10 mouse cellular contexts compared by ENCODE assay signal in the genomic region with DNA sequence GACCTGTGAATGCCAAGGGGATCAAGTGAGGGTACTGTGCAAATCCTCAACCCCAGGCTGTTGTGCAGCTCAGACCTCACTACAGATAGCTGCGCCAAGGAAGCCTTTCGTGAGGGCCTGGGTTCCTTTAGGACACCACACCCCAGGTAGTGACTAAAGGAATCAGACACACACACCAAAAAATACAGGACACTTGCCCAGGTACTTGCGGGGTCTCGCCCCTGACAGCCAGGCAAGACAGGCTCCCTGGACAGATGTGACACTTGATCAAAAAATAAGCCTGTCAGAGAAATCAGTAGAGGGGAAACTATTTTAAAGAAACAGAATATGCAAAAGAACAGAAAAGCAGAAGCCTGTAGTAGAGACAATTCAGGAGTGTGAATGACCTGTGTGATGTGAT. TPM values are rescaled to one million over a fixed set of nuclear protein-coding genes. Genes with fewer than 3 reads are reported as not detected.
DNase-seq lines count a peak whose midpoint lies in the region; ATAC-seq and TF ChIP-seq lines count a peak whose summit lies in the region.
"Had no signal": no experiment of that assay in that cellular context is flagged by ENCODE, and none has a peak within 500 bp of the region (broad histone marks: within the 10 kb centered on the region; RNA-seq: fewer than 3 reads in every experiment).

No protein-coding gene starts in this region.

- WGBS in lung, embryonic 16.5 days = 79% methylated on average over 4 of the region's 4 CpGs
- WGBS in lung, postnatal 0 days = 79% methylated on average over 4 of the region's 4 CpGs
- 85% methylated on average over 4 of the region's 4 CpGs for whole genome bisulfite sequencing in forebrain, embryonic 12.5 days
- WGBS in limb, embryonic 14.5 days = 82% methylated on average over 4 of the region's 4 CpGs
- 89% methylated on average over 4 of the region's 4 CpGs for WGBS in stomach, embryonic 14.5 days

- ATAC-seq in lung, embryonic 16.5 days (ENCODE audit: low read depth) = no peak
- no peak for ATAC-seq in lung, postnatal 0 days
- ATAC-seq in forebrain, embryonic 12.5 days (ENCODE audit: low FRiP score) = no peak
- no peak for ATAC-seq in limb, embryonic 14.5 days (ENCODE audit: low FRiP score, low read depth)
- no peak for ATAC-seq in stomach, embryonic 14.5 days (ENCODE audit: insufficient number of reproducible peaks, insufficient read depth, low FRiP score, low read depth)

- TF ChIP-seq CTCF in lung, postnatal 0 days (IDR thresholded peaks at IDR 0.05) = no peak

- peak overlapping the region; percentile 74 for H3K4me2 ChIP-seq in lung, embryonic 16.5 days (ENCODE audit: low read depth, low read length)
- H3K4me2 ChIP-seq in lung, postnatal 0 days (replicated peaks; ENCODE audit: low read depth, low read length) = no peak overlapping the region
- peak overlapping the region; percentile 82 for H3K4me2 ChIP-seq in forebrain, embryonic 12.5 days
- peak overlapping the region; percentile 91 for H3K4me2 ChIP-seq in limb, embryonic 14.5 days (replicated peaks; ENCODE audit: low read depth, low read length, severe bottlenecking)
- H3K4me2 ChIP-seq in stomach, embryonic 14.5 days (replicated peaks; ENCODE audit: low read depth, low read length) = peak overlapping the region; percentile 87

- no peaks in the 10 kb centered on the region for H3K27me3 ChIP-seq in lung, embryonic 16.5 days (ENCODE audit: control insufficient read depth, insufficient read depth, low read depth, low read length)
- no peaks in the 10 kb centered on the region for H3K27me3 ChIP-seq in lung, postnatal 0 days (replicated peaks; ENCODE audit: insufficient read depth, low read length)
- H3K27me3 ChIP-seq in forebrain, embryonic 12.5 days = no peaks in the 10 kb centered on the region
- no peaks in the 10 kb centered on the region for H3K27me3 ChIP-seq in limb, embryonic 14.5 days (ENCODE audit: control insufficient read depth, insufficient read depth, low read length)
- H3K27me3 ChIP-seq in stomach, embryonic 14.5 days (ENCODE audit: control insufficient read depth, insufficient read depth, low read length) = no peaks in the 10 kb centered on the region

- peak overlapping the region; percentile 76 for H3K9ac ChIP-seq in lung, embryonic 16.5 days (ENCODE audit: low read length)
- H3K9ac ChIP-seq in lung, postnatal 0 days (replicated peaks; ENCODE audit: low read depth) = no peak overlapping the region
- H3K9ac ChIP-seq in forebrain, embryonic 12.5 days = peak overlapping the region; percentile 66
- H3K9ac ChIP-seq in limb, embryonic 14.5 days (ENCODE audit: low read depth, low read length, severe bottlenecking) = peak overlapping the region; percentile 65
- peak overlapping the region; percentile 61; the same call in 1 of the 2 replicates for H3K9ac ChIP-seq in stomach, embryonic 14.5 days (replicated peaks; ENCODE audit: low read depth, low read length)

- no peak for DNase-seq in lung, postnatal 0 days (ENCODE audit: low spot score)
- no peak for DNase-seq in limb, embryonic 14.5 days (ENCODE audit: low spot score)
- DNase-seq in lung, postnatal 36 days = no peak
- DNase-seq in cerebellum, adult 11 months = no peak
- no peak for DNase-seq in gastrocnemius, postnatal 14 days
- DNase-seq: embryo, embryonic 11 days; layer of hippocampus, adult 9-11 months had no signal

- intact Hi-C loops in gastrocnemius, postnatal 14 days (cut with DNase I; ENCODE audit: low total_unique reads) = no loop called here

- no peak for TF ChIP-seq POLR2A in limb, embryonic 14.5 days (IDR thresholded peaks at IDR 0.05; ENCODE audit: borderline replicate concordance, extremely low read depth, insufficient read depth, insufficient read length)

- TF ChIP-seq EP300 in lung, postnatal 0 days (IDR thresholded peaks at IDR 0.05) = no peak

- H3K27ac ChIP-seq in lung, embryonic 16.5 days (ENCODE audit: low read length) = no peak overlapping the region
- no peak overlapping the region for H3K27ac ChIP-seq in lung, postnatal 0 days (ENCODE audit: low read length)
- H3K27ac ChIP-seq in forebrain, embryonic 12.5 days = no peak overlapping the region
- H3K27ac ChIP-seq in limb, embryonic 14.5 days (replicated peaks; ENCODE audit: low read depth, low read length) = no peak overlapping the region
- H3K27ac ChIP-seq in stomach, embryonic 14.5 days (ENCODE audit: low read length) = no peak overlapping the region

- H3K4me1 ChIP-seq in lung, embryonic 16.5 days (replicated peaks; ENCODE audit: control insufficient read depth, insufficient read depth, low read length) = peaks cover 37% of the 10 kb centered on the region
- peaks cover 8% of the 10 kb centered on the region; the same call in 1 of the 2 replicates for H3K4me1 ChIP-seq in lung, postnatal 0 days (ENCODE audit: insufficient read depth, low read depth, low read length)
- peaks cover 42% of the 10 kb centered on the region for H3K4me1 ChIP-seq in forebrain, embryonic 12.5 days
- H3K4me1 ChIP-seq in limb, embryonic 14.5 days (ENCODE audit: control insufficient read depth, insufficient read depth, low read length) = peaks cover 27% of the 10 kb centered on the region
- H3K4me1 ChIP-seq in stomach, embryonic 14.5 days (ENCODE audit: control insufficient read depth, insufficient read depth, low read length) = peaks cover 32% of the 10 kb centered on the region

- peak overlapping the region; percentile 66 for H3K4me3 ChIP-seq in lung, embryonic 16.5 days (ENCODE audit: low read length)
- H3K4me3 ChIP-seq in lung, postnatal 0 days (ENCODE audit: low read depth, low read length) = no peak overlapping the region
- H3K4me3 ChIP-seq in forebrain, embryonic 12.5 days (replicated peaks) = peak overlapping the region; percentile 74
- peak overlapping the region; percentile 77 for H3K4me3 ChIP-seq in limb, embryonic 14.5 days (replicated peaks; ENCODE audit: low read length)
- peak overlapping the region; percentile 64 for H3K4me3 ChIP-seq in stomach, embryonic 14.5 days (ENCODE audit: low read depth, low read length)

- peaks cover 15% of the 10 kb centered on the region for H3K36me3 ChIP-seq in lung, embryonic 16.5 days (ENCODE audit: control insufficient read depth, insufficient read depth, low read length)
- H3K36me3 ChIP-seq in lung, postnatal 0 days (ENCODE audit: insufficient read depth, low read length) = 0 out of 2 replicates have a peak, but pooled peaks cover 13% of the 10 kb centered on the region
- peaks cover 33% of the 10 kb centered on the region for H3K36me3 ChIP-seq in forebrain, embryonic 12.5 days (replicated peaks)
- H3K36me3 ChIP-seq in limb, embryonic 14.5 days (ENCODE audit: control insufficient read depth, insufficient read depth, low read length) = peaks cover 24% of the 10 kb centered on the region
- peaks cover 24% of the 10 kb centered on the region for H3K36me3 ChIP-seq in stomach, embryonic 14.5 days (ENCODE audit: control insufficient read depth, insufficient read depth, low read length)

- H3K9me3 ChIP-seq in lung, embryonic 16.5 days (ENCODE audit: control insufficient read depth, low read length) = no peaks in the 10 kb centered on the region
- no peaks in the 10 kb centered on the region for H3K9me3 ChIP-seq in lung, postnatal 0 days (ENCODE audit: low read length)
- H3K9me3 ChIP-seq in forebrain, embryonic 12.5 days = no peaks in the 10 kb centered on the region
- H3K9me3 ChIP-seq in limb, embryonic 14.5 days (ENCODE audit: control insufficient read depth, low read length) = no peaks in the 10 kb centered on the region
- no peaks in the 10 kb centered on the region for H3K9me3 ChIP-seq in stomach, embryonic 14.5 days (ENCODE audit: control insufficient read depth, low read depth, low read length)

RNA-seq across cellular contexts. Expression of a gene that starts 1.0 kb away (rescaled TPM):
- 44.0 and 46.4 TPM in 2 replicates for polyA plus RNA-seq in lung, embryonic 16.5 days (2015; fragmentation: Nextera tagmentation; extraction: Ambion mirVana)
- polyA plus RNA-seq in lung, postnatal 0 days (2015; fragmentation: Nextera tagmentation; extraction: Ambion mirVana) = 3.1 and 5.0 TPM in 2 replicates
- polyA plus RNA-seq in forebrain, embryonic 12.5 days (2016; fragmentation: Nextera tagmentation; extraction: Ambion mirVana) = 35.5 and 39.1 TPM in 2 replicates
- polyA plus RNA-seq in limb, embryonic 14.5 days (2012; rRNA removed) = 59.8 and 67.0 TPM in 2 replicates
- 41.4 and 44.1 TPM in 2 replicates for polyA plus RNA-seq in limb, embryonic 14.5 days (2014; fragmentation: Nextera tagmentation; extraction: Ambion mirVana)
- polyA plus RNA-seq in stomach, embryonic 14.5 days (2014; fragmentation: Nextera tagmentation; extraction: Ambion mirVana) = 33.5 and 40.7 TPM in 2 replicates
- 1 to 10 TPM; 3.0 to 3.4 TPM for total RNA-seq in gastrocnemius, postnatal 14 days (2021)

RNA-seq across cellular contexts. Expression of a gene that starts 6.9 kb away (rescaled TPM):
- polyA plus RNA-seq in lung, embryonic 16.5 days (2015; fragmentation: Nextera tagmentation; extraction: Ambion mirVana) = 76.9 and 84.3 TPM in 2 replicates
- polyA plus RNA-seq in lung, postnatal 0 days (2015; fragmentation: Nextera tagmentation; extraction: Ambion mirVana) = 60.4 and 69.9 TPM in 2 replicates
- 96.9 and 97.7 TPM in 2 replicates for polyA plus RNA-seq in forebrain, embryonic 12.5 days (2016; fragmentation: Nextera tagmentation; extraction: Ambion mirVana)
- 154 and 165 TPM in 2 replicates for polyA plus RNA-seq in limb, embryonic 14.5 days (2012; rRNA removed)
- polyA plus RNA-seq in limb, embryonic 14.5 days (2014; fragmentation: Nextera tagmentation; extraction: Ambion mirVana) = 109 and 116 TPM in 2 replicates
- 81.0 and 89.9 TPM in 2 replicates for polyA plus RNA-seq in stomach, embryonic 14.5 days (2014; fragmentation: Nextera tagmentation; extraction: Ambion mirVana)
- 10 to 100 TPM; 31.1 to 31.7 TPM for total RNA-seq in gastrocnemius, postnatal 14 days (2021)

RNA-seq across cellular contexts. Expression of a gene that starts 8.3 kb away (rescaled TPM):
- polyA plus RNA-seq in lung, embryonic 16.5 days (2015; fragmentation: Nextera tagmentation; extraction: Ambion mirVana) = 466 and 483 TPM in 2 replicates
- polyA plus RNA-seq in lung, postnatal 0 days (2015; fragmentation: Nextera tagmentation; extraction: Ambion mirVana) = 283 and 307 TPM in 2 replicates
- polyA plus RNA-seq in forebrain, embryonic 12.5 days (2016; fragmentation: Nextera tagmentation; extraction: Ambion mirVana) = 316 and 328 TPM in 2 replicates
- 282 and 315 TPM in 2 replicates for polyA plus RNA-seq in limb, embryonic 14.5 days (2012; rRNA removed)
- 450 and 476 TPM in 2 replicates for polyA plus RNA-seq in limb, embryonic 14.5 days (2014; fragmentation: Nextera tagmentation; extraction: Ambion mirVana)
- 509 and 525 TPM in 2 replicates for polyA plus RNA-seq in stomach, embryonic 14.5 days (2014; fragmentation: Nextera tagmentation; extraction: Ambion mirVana)
- total RNA-seq in gastrocnemius, postnatal 14 days (2021) = 10 to 100 TPM; 48.0 to 59.0 TPM

RNA-seq across cellular contexts. Expression of a gene that starts 33.9 kb away (rescaled TPM):
- polyA plus RNA-seq in lung, embryonic 16.5 days (2015; fragmentation: Nextera tagmentation; extraction: Ambion mirVana) = 101 and 103 TPM in 2 replicates
- polyA plus RNA-seq in lung, postnatal 0 days (2015; fragmentation: Nextera tagmentation; extraction: Ambion mirVana) = 63.6 and 66.5 TPM in 2 replicates
- 82.7 TPM in 2 replicates for polyA plus RNA-seq in forebrain, embryonic 12.5 days (2016; fragmentation: Nextera tagmentation; extraction: Ambion mirVana)
- polyA plus RNA-seq in limb, embryonic 14.5 days (2012; rRNA removed) = 84.4 and 101 TPM in 2 replicates
- 92.9 and 101 TPM in 2 replicates for polyA plus RNA-seq in limb, embryonic 14.5 days (2014; fragmentation: Nextera tagmentation; extraction: Ambion mirVana)
- polyA plus RNA-seq in stomach, embryonic 14.5 days (2014; fragmentation: Nextera tagmentation; extraction: Ambion mirVana) = 91.7 and 98.6 TPM in 2 replicates
- 10 to 100 TPM; 32.2 to 34.6 TPM for total RNA-seq in gastrocnemius, postnatal 14 days (2021)

RNA-seq across cellular contexts. Expression of a gene that starts 40.9 kb away (rescaled TPM):
- polyA plus RNA-seq in lung, embryonic 16.5 days (2015; fragmentation: Nextera tagmentation; extraction: Ambion mirVana) = 1.4 and 2.1 TPM in 2 replicates
- 2.7 and 2.8 TPM in 2 replicates for polyA plus RNA-seq in lung, postnatal 0 days (2015; fragmentation: Nextera tagmentation; extraction: Ambion mirVana)
- 0.64 TPM in 1 of 2 replicates, not detected in the other for polyA plus RNA-seq in forebrain, embryonic 12.5 days (2016; fragmentation: Nextera tagmentation; extraction: Ambion mirVana)
- polyA plus RNA-seq in limb, embryonic 14.5 days (2012; rRNA removed) = 1.8 and 1.9 TPM in 2 replicates
- 1.3 and 2.4 TPM in 2 replicates for polyA plus RNA-seq in limb, embryonic 14.5 days (2014; fragmentation: Nextera tagmentation; extraction: Ambion mirVana)
- polyA plus RNA-seq in stomach, embryonic 14.5 days (2014; fragmentation: Nextera tagmentation; extraction: Ambion mirVana) = 0.53 and 0.78 TPM in 2 replicates
- total RNA-seq in gastrocnemius, postnatal 14 days (2021) = under 1 TPM; 0.22 to 0.29 TPM
